Mouse (Mus musculus) liver, embryonic 12.5 days (tissue): ENCODE results near the gene Gpha2. TPM values are rescaled to one million over a fixed set of nuclear protein-coding genes. Genes with fewer than 3 reads are reported as not detected.

ENCODE experiments used
- ATAC-seq: fragments of 200-750 bp; cut with Nextera tagmentation; 2 replicates; pipeline ENCODE4 v1.8.0; 2017; ENCODE audit warnings: moderate number of reproducible peaks, mild to moderate bottlenecking, moderate library complexity
- H3K27ac ChIP-seq: fragments of 300-500 bp; sonication (generic); 2 replicates; pipeline ENCODE4 v1.5.1; 2016; ENCODE audit warnings: mild to moderate bottlenecking
- H3K27me3 ChIP-seq: fragments of 300-500 bp; sonication (generic); replicated peaks from 2 replicates; pipeline ENCODE4 v1.6.1; 2016; ENCODE audit warnings: mild to moderate bottlenecking, moderate library complexity
- H3K36me3 ChIP-seq: fragments of 300-500 bp; sonication (generic); 2 replicates; pipeline ENCODE4 v1.6.1; 2016; ENCODE audit warnings: mild to moderate bottlenecking, moderate library complexity
- H3K4me1 ChIP-seq: fragments of 300-500 bp; sonication (generic); 2 replicates; pipeline ENCODE4 v1.6.1; 2016
- H3K4me2 ChIP-seq: fragments of 300-500 bp; sonication (generic); 2 replicates; pipeline ENCODE4 v1.6.1; 2016; ENCODE audit warnings: mild to moderate bottlenecking, moderate library complexity
- H3K4me3 ChIP-seq: fragments of 300-500 bp; sonication (generic); 2 replicates; pipeline ENCODE4 v1.5.1; 2016; ENCODE audit warnings: mild to moderate bottlenecking, moderate library complexity
- H3K9ac ChIP-seq: fragments of 300-500 bp; sonication (generic); 2 replicates; pipeline ENCODE4 v1.6.1; 2016; ENCODE audit warnings: mild to moderate bottlenecking, moderate library complexity
- H3K9me3 ChIP-seq: fragments of 300-500 bp; sonication (generic); replicated peaks from 2 replicates; pipeline ENCODE4 v1.6.1; 2016; ENCODE audit warnings: mild to moderate bottlenecking, moderate library complexity
- WGBS: fragments of 180-500 bp; shearing (Covaris S2); methylation state at CpG from one replicate; pipeline ENCODE4 v1.1.7; 2016; ENCODE audit not compliant: insufficient replicate concordance; 5-methylcytosine and 5-hydroxymethylcytosine counted together
- polyA plus RNA-seq: library from polyadenylated mRNA; unstranded; fragments of >200 nt; fragmentation: Nextera tagmentation; extraction: Ambion mirVana; gene quantifications from 2 replicates; pipeline ENCODE4 v1.2.1, GENCODE M21; 2016

Gene Gpha2
- polyA plus RNA-seq, 1 experiment from 2014 or later: not detected

DNA sequence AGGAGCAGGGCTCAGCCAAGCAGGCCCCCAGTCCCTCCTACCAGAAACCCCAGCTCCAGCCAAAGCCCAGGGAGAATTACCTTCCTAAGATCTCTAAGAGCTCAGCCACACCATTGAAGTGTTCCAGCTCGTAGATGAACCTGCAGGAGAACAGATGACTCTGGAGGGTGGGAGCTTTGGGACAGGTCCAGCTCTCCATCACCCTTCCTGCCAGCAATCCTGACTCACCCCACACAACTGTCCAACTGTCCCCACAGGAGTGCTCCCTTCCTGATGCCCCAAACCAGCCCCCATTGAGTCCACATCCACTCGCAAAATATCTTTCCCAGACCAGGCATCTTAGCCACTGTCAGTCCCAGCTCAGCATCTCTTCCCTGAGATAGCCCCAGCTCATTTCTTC, 4.9 kb downstream of the Gpha2 start:
- WGBS: 84% methylated on average over 2 of the region's 2 CpGs
- Histone ChIP-seq H3K27me3 (0 out of 2 replicates have a peak, but pooled peaks cover 7% of the 10 kb centered on the region), H3K9me3 (no peaks in the 10 kb centered on the region), H3K27ac (no peak overlapping the region), H3K9ac (no peak overlapping the region; the same call in 1 of the 2 replicates), H3K4me3 (no peak overlapping the region), H3K36me3 (peaks cover 21% of the 10 kb centered on the region), H3K4me1 (peaks cover 24% of the 10 kb centered on the region), H3K4me2 (no peak overlapping the region)
- no peak for ATAC-seq

DNA sequence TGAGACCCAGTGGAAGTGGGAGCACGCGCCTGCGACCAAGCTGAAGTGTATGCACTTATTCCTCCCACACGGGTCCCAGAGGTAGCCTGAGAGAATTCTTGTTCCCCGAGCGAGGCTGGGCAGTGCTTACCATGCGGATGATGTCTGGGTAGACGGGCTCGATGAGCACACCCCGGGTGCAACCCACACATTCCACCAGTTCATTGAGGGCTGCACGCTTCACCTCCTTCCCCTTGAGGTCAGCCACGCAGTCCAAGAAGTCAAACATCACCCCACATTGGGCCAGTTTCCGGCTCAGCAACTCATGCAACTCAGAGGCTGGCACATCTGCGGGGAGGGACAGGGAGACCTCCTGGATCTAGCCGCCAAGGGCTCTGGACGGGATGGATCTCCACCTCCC, 7.5 kb downstream of the Gpha2 start:
- 0 out of 2 replicates have a peak, but pooled peaks cover 7% of the 10 kb centered on the region for H3K27me3 ChIP-seq
- peaks cover 21% of the 10 kb centered on the region for H3K36me3 ChIP-seq
- peaks cover 39% of the 10 kb centered on the region for H3K4me1 ChIP-seq
- H3K27ac ChIP-seq: no peak overlapping the region
- no peak for ATAC-seq
- WGBS: 84% methylated on average over 16 of the region's 16 CpGs
- no peaks in the 10 kb centered on the region for H3K9me3 ChIP-seq
- H3K4me2 ChIP-seq: no peak overlapping the region
- H3K9ac ChIP-seq: no peak overlapping the region
- no peak overlapping the region for H3K4me3 ChIP-seq

DNA sequence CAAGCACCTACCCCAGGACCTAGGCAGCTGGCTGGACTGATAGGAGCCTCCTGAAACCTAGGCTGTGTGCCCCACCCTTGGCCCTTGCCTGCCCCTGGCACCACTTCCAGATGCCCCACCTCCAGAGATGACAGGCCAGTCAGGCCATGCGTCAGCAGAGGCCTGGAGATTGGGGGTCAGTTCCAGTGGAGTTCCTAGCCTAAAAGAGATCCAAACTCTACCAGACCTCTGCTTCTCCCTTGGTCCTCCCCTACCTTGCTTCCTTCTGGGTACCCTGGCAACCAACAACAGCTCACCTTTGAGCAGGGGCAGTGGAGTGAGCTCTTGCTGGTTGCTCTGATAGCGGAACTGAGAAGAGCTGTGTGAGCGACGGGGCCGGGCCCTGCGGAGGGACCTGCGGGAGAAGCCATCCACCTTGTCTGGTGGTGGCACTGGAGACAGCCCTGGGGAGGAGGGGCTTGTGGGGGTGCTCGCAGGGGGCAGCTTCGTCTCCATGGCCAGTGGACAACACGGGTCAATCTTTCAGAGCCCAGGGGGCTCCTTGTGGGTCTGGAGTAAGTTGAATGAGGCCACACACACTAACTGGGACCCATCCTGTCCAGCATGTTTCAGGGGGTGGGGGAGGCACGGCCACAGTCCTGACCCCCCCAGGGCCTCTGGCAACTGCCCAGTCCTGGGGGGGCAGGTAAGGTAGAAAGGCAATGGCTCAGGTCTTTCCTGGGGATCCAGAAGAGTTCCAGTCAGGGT, 8.3 kb downstream of the Gpha2 start:
- H3K27me3 ChIP-seq: 0 out of 2 replicates have a peak, but pooled peaks cover 7% of the 10 kb centered on the region
- H3K9ac ChIP-seq: peak overlapping the region; percentile 23; the same call in 1 of the 2 replicates
- peak overlapping the region; percentile 93 for H3K4me2 ChIP-seq
- peaks cover 48% of the 10 kb centered on the region for H3K4me1 ChIP-seq
- H3K27ac ChIP-seq: no peak overlapping the region
- WGBS: 72% methylated on average over 11 of the region's 11 CpGs
- H3K9me3 ChIP-seq: no peaks in the 10 kb centered on the region
- H3K36me3 ChIP-seq: peaks cover 21% of the 10 kb centered on the region
- ATAC-seq: no peak
- H3K4me3 ChIP-seq: peak overlapping the region; percentile 72; the same call in 1 of the 2 replicates

DNA sequence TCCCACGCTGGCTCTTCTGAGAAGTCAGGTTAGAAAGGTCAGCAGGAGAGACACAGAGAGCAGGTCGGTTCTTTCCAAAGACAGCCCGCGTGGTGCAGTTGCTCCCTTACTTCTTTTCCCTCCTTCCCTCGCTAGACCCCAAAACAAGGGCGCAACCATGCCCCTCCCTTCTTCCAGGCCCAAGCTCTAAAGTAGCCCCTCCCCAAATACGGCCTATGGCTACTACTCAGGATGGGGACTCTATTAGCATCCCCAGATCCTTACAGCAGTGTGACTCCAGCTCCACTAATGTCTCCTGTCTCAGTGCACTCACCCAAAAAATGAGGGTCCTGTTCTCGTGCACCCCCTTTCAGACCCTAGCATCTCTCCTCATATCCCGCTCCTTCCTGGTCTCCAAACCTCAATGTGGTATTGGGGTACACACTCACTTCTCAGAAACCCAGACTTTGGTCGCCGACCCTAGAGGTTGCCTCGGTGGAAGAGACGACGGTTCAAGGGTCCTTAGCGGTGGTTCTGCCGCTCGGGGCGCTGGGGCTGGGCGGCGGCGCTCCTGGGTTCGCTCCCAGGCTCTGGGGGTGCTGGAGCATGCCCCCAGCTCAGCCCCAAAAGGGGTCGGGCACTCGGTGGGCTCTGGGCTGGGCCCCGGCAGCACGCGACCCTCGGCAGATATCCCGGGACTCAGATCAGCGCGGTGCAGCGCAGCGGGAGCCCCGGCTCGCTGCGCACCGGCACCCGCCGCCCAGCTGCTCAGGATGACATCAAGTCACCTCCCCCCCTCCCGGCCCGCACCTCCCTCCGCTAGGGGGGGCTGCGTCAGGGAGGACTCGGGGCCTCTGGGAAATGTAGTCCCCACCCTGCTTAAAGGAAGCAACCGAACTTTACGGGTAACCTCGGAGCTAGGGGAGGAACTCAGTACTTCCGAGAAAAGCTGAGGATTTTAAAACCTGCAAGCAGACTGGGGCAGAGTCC, 9.2 kb downstream of the Gpha2 start, which contains the start of gene Ppp2r5b:
Gene Ppp2r5b (minus strand): TSS at position 789 of the 969 bp plus-strand sequence.
- peak; percentile 88 for ATAC-seq
- Histone ChIP-seq H3K4me1 (peaks cover 56% of the 10 kb centered on the region), H3K4me3 (peak within 1 kb of the TSS; percentile 72), H3K27me3 (0 out of 2 replicates have a peak, but pooled peaks cover 7% of the 10 kb centered on the region), H3K9me3 (no peaks in the 10 kb centered on the region), H3K36me3 (peaks cover 17% of the 10 kb centered on the region), H3K27ac (peak within 1 kb of the TSS; percentile 96), H3K9ac (peak within 1 kb of the TSS; percentile 83), H3K4me2 (peak within 1 kb of the TSS; percentile 93)
- 7% methylated on average over 48 of the region's 48 CpGs for WGBS

DNA sequence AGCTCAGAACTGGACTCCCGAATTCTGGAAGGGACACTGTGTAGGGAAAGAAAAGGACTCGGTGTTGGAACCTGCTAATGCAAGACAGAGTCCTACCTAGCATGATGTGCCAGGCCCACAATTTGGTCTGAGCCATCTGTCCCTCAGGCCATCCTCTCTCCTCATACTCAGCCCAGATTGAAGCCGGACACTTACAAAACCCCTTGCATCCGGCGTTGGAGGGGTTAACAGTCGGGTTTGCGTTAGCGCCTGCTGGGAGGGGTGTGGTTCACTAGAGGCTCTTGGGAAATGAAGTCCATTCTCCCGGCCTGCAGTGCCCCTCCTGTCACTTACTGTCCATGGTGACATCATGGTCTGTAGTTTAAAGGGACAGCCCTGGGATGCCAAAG, 9.9 kb downstream of the Gpha2 start:
- WGBS: 0% methylated on average over 9 of the region's 9 CpGs
- ATAC-seq: peak; percentile 83

DNA sequence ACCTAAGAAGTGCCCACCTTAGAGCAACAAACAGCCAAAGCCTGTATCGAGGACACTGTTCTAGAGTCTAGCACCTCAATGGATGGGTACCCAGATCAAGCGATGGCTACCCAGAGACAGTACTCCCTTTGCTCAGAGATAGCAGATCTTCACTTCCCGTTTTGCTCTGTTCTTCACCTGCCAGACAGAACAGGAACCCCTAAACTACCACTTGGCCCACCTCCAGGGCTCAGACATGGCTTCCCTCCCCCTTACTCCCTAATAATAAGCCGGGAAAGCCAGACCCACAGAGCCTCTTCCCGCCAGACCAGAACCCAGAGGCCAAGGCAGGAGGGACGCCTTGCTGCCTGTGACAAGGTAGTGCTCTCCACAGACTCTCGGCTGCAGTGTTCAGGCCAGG, 10.7 kb downstream of the Gpha2 start:
- 61% methylated on average over 7 of the region's 7 CpGs for WGBS
- H3K27me3 ChIP-seq: 0 out of 2 replicates have a peak, but pooled peaks cover 7% of the 10 kb centered on the region
- no peak overlapping the region for H3K4me2 ChIP-seq
- H3K4me1 ChIP-seq: peaks cover 64% of the 10 kb centered on the region
- H3K27ac ChIP-seq: peak overlapping the region; percentile 96
- H3K9ac ChIP-seq: no peak overlapping the region
- H3K4me3 ChIP-seq: no peak overlapping the region
- H3K9me3 ChIP-seq: no peaks in the 10 kb centered on the region
- ATAC-seq: no peak
- H3K36me3 ChIP-seq: peaks cover 5% of the 10 kb centered on the region; the same call in 1 of the 2 replicates

More for the DNA sequence above, 9.9 kb downstream of the Gpha2 start:
- Histone ChIP-seq H3K27ac (peak overlapping the region; percentile 96), H3K4me3 (peak overlapping the region; percentile 72), H3K9me3 (no peaks in the 10 kb centered on the region), H3K27me3 (0 out of 2 replicates have a peak, but pooled peaks cover 7% of the 10 kb centered on the region), H3K4me1 (peaks cover 63% of the 10 kb centered on the region), H3K4me2 (peak overlapping the region; percentile 93), H3K36me3 (peaks cover 10% of the 10 kb centered on the region), H3K9ac (peak overlapping the region; percentile 83)

DNA sequence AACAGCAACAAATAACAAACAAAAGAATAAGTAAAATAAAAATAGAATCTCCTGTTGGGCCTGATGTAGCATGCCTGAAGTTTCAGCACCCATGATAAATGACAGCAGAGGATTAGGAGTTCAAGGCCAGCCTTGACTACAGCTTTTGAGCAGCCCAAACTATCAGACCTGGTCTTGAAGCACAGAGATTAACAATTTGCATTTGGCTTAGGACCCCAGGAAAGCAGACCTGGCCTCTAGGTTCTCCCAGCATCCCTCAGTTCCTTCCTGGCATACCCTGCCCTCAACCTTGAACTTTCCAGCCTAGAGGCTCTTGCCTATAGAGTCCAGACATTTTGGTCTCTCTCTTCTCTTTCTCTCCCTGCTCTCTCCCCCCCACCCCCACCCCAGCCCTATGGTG, 12.6 kb downstream of the Gpha2 start:
- no peak overlapping the region for H3K4me2 ChIP-seq
- H3K9me3 ChIP-seq: no peaks in the 10 kb centered on the region
- peaks cover 82% of the 10 kb centered on the region for H3K4me1 ChIP-seq
- H3K9ac ChIP-seq: no peak overlapping the region
- H3K27ac ChIP-seq: peak overlapping the region; percentile 93; the same call in 1 of the 2 replicates
- peaks cover under 1% of the 10 kb centered on the region; the same call in 1 of the 2 replicates for H3K36me3 ChIP-seq
- H3K4me3 ChIP-seq: no peak overlapping the region
- no peak for ATAC-seq
- H3K27me3 ChIP-seq: 0 out of 2 replicates have a peak, but pooled peaks cover 7% of the 10 kb centered on the region

DNA sequence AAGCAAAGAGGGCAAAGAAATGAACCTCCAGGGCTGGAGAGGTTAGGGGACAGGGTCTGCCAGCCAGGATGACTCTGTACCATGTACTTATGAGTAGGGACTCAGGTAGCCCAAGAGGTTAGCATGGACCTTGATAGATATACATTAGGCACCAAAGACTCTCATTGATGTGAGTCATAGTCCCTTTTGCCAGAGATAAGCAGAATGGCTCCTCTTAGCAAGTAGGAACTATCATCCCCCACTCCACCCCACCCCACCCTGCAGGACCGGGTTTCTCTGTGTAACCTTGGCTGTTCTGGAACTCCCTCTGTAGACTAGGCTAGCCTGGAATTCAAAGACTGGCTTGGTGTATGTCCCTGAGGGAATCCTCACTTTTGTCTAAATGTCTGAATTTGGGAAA, 14.0 kb downstream of the Gpha2 start:
- Histone ChIP-seq H3K27me3 (no peaks in the 10 kb centered on the region), H3K27ac (peak overlapping the region; percentile 93), H3K9me3 (no peaks in the 10 kb centered on the region), H3K4me1 (peaks cover 69% of the 10 kb centered on the region), H3K36me3 (peaks cover 14% of the 10 kb centered on the region), H3K4me3 (peak overlapping the region; percentile 92; the same call in 1 of the 2 replicates), H3K4me2 (peak overlapping the region; percentile 96), H3K9ac (peak overlapping the region; percentile 51; the same call in 1 of the 2 replicates)
- peak; percentile 49 for ATAC-seq
- WGBS: 11% methylated on average over 1 of the region's 1 CpGs

DNA sequence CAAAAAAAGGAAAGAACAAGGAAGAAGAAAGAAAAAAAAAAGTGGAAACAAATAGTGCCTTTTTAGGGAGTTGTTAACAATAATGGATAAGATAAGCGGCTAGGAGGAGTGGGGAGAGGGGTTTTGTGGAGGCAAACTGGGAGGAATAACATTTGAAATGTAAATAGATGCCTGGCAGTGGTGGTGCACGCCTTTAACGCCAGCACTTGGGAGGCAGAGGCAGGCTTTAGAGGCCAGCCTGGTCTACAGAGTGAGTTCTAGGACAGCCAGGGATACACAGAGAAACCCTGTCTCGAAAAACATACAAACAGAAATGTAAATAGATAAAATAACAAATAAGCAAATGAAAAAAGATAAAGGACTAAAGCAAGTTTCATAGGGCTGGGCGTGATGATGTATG, 14.5 kb downstream of the Gpha2 start:
- Histone ChIP-seq H3K4me1 (peaks cover 65% of the 10 kb centered on the region), H3K36me3 (peaks cover 20% of the 10 kb centered on the region), H3K27me3 (no peaks in the 10 kb centered on the region), H3K4me2 (peak overlapping the region; percentile 96), H3K9ac (peak overlapping the region; percentile 51), H3K9me3 (no peaks in the 10 kb centered on the region), H3K27ac (peak overlapping the region; percentile 93), H3K4me3 (peak overlapping the region; percentile 92)
- ATAC-seq: no peak
- 25% methylated on average over 5 of the region's 5 CpGs for WGBS

DNA sequence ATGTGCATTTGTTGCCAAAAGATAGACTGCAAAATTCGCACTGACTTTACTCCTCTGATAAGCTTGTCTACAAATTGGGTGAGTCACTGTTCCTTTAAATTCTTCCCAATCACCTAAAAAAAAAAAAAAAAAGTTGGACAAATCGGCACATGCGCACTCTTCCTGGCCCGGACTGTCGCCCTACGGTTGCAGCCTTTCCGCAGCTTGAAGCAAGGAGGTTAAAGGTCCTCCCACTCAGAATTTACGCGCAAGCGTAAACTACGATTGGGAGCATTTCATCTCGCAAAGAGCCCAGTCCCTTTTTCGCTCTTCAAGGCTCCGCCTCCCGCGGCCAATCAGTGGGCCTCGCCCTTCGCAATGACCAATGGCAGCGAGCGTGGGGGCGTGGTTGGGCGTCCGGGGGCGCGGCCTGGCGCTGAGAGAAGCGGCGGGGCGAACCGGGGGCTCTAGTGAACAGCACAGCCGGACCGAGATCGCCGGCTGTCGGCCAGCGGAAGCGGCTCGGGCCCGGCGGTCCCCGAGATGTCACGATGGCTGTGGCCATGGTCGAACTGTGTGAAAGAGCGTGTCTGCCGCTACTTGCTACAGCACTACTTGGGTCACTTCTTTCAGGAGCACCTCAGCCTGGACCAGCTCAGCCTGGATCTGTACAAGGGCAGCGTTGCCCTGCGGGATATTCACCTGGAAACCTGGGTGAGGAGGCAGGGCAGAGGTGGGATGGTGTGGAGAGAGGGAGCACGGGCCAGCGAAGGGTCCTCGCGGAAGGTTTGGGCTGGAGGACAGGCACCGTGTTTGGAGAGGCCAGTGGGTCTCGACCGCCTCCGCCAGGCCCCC, 15.3 kb downstream of the Gpha2 start, which contains the start of gene Atg2a:
Gene Atg2a (plus strand): TSS at position 395 of the 834 bp plus-strand sequence.
- WGBS: under 1% methylated on average over 55 of the region's 55 CpGs
- peak within 1 kb of the TSS; percentile 95 for H3K9ac ChIP-seq

DNA sequence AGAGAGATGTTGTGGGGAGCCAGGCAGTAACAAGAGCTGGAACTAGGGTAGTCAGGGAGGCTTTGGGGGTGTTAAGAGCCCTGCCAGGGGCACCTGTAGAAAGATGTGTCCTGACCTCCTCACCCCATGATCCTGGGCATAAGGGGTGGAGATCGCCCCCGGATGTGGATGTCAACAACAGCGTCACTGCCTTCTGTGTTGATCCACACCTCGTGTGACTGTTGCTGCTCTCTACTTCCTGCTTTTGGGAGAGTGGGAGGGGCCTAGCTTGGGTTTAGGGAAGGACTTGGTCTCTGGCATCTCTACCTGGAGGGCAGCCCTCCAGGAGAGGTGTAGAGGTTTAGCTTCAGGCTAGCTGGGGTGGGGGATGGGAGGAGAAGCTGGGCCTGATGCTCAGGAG, 16.1 kb downstream of the Gpha2 start:
- H3K27me3 ChIP-seq: no peaks in the 10 kb centered on the region
- no peaks in the 10 kb centered on the region for H3K9me3 ChIP-seq
- under 1% methylated on average over 4 of the region's 4 CpGs for WGBS
- H3K4me1 ChIP-seq: peaks cover 54% of the 10 kb centered on the region
- peak; percentile 23 for ATAC-seq
- H3K27ac ChIP-seq: peak overlapping the region; percentile 93
- peak overlapping the region; percentile 95 for H3K9ac ChIP-seq
- peak overlapping the region; percentile 96 for H3K4me2 ChIP-seq
- H3K36me3 ChIP-seq: peaks cover 36% of the 10 kb centered on the region
- H3K4me3 ChIP-seq: peak overlapping the region; percentile 92

More for the DNA sequence above, 15.3 kb downstream of the Gpha2 start, which contains the start of gene Atg2a:
- no peaks in the 10 kb centered on the region for H3K9me3 ChIP-seq
- H3K4me3 ChIP-seq: peak within 1 kb of the TSS; percentile 92
- ATAC-seq: peak; percentile 90
- H3K4me1 ChIP-seq: peaks cover 61% of the 10 kb centered on the region
- no peaks in the 10 kb centered on the region for H3K27me3 ChIP-seq
- H3K27ac ChIP-seq: peak within 1 kb of the TSS; percentile 93
- H3K4me2 ChIP-seq: peak within 1 kb of the TSS; percentile 96
- H3K36me3 ChIP-seq: peaks cover 28% of the 10 kb centered on the region
